Mouse (Mus musculus): ENCODE data around the gene Fastkd5.

GRCm38 (mm10) chr2:130641351-130642025 lies 11.7 kb upstream of the Fastkd5 start:
- TF ChIP-seq CTCF (IDR thresholded peaks at IDR 0.05; ENCODE audit: borderline replicate concordance, control insufficient read depth, extremely low read depth, insufficient read depth, low read length, poor library complexity) (no peak), POLR2A (IDR thresholded peaks at IDR 0.05; ENCODE audit: control insufficient read depth, extremely low read depth, insufficient read depth, low read length, poor library complexity) (no peak)

Data from thymus, adult 2 months (tissue).